Mouse (Mus musculus): Measurements from ENCODE around the gene Pelp1. TPM values are rescaled to one million over a fixed set of nuclear protein-coding genes. Genes with fewer than 3 reads are reported as not detected.
"Not testable (repeated sequence)": the region's sequence is repeated elsewhere in the genome, so short reads cannot be mapped to it uniquely, and the experiment has no call there.

The Pelp1 gene
- polyA plus RNA-seq, 1 experiment from 2014 or later, result 38.2 TPM

GRCm38 (mm10) chr11:70412591-70412990, 2.8 kb upstream of the Pelp1 start:
- 78% methylated on average over 5 of the region's 5 CpGs for WGBS
- Histone ChIP-seq H3K27ac (no peak overlapping the region), H3K4me3 (no peak overlapping the region), H3K4me2 (replicated peaks) (no peak overlapping the region), H3K9ac (no peak overlapping the region), H3K9me3 (no peaks in the 10 kb centered on the region), H3K36me3 (no peaks in the 10 kb centered on the region), H3K4me1 (peaks cover 15% of the 10 kb centered on the region), H3K27me3 (replicated peaks) (no peaks in the 10 kb centered on the region)
- ATAC-seq (ENCODE audit: low FRiP score, low read depth), result no peak

GRCm38 (mm10) chr11:70410297-70410643, 439 bp upstream of the Pelp1 start:
- Histone ChIP-seq H3K27ac (no peak overlapping the region), H3K36me3 (peaks cover 4% of the 10 kb centered on the region), H3K9ac (peak overlapping the region; percentile 98; the same call in 1 of the 2 replicates), H3K4me1 (peaks cover 15% of the 10 kb centered on the region), H3K4me2 (replicated peaks) (peak overlapping the region; percentile 86), H3K4me3 (peak overlapping the region; percentile 97), H3K9me3 (no peaks in the 10 kb centered on the region), H3K27me3 (replicated peaks) (no peaks in the 10 kb centered on the region)
- WGBS, result 63% methylated on average over 6 of the region's 6 CpGs
- 0 out of 2 replicates have a peak, but pooled peaks have one; percentile 4 for ATAC-seq (ENCODE audit: low FRiP score, low read depth)

GRCm38 (mm10) chr11:70403598-70403997, 6.2 kb downstream of the Pelp1 start:
- Histone ChIP-seq H3K4me2 (replicated peaks) (no peak overlapping the region), H3K27me3 (replicated peaks) (no peaks in the 10 kb centered on the region), H3K9me3 (no peaks in the 10 kb centered on the region), H3K4me1 (peaks cover 8% of the 10 kb centered on the region), H3K27ac (no peak overlapping the region), H3K4me3 (no peak overlapping the region), H3K9ac (0 out of 2 replicates have a peak overlapping the region, but pooled peaks have one; percentile 26), H3K36me3 (peaks cover 58% of the 10 kb centered on the region)
- 97% methylated on average over 2 of the region's 2 CpGs for WGBS
- no peak for ATAC-seq (ENCODE audit: low FRiP score, low read depth)

- no peak overlapping the region for H3K9ac ChIP-seq
- H3K9me3 ChIP-seq, result no peaks in the 10 kb centered on the region
- no peaks in the 10 kb centered on the region for H3K4me1 ChIP-seq
- 92% methylated on average over 5 of the region's 5 CpGs for WGBS
- H3K4me3 ChIP-seq, result no peak overlapping the region
- H3K4me2 ChIP-seq (replicated peaks), result no peak overlapping the region
- H3K27ac ChIP-seq, result no peak overlapping the region
- H3K27me3 ChIP-seq (replicated peaks), result no peaks in the 10 kb centered on the region
- peaks cover 36% of the 10 kb centered on the region for H3K36me3 ChIP-seq
- no peak for ATAC-seq (ENCODE audit: low FRiP score, low read depth)
Measured at GRCm38 (mm10) chr11:70389421-70389820, 20.4 kb downstream of the Pelp1 start.

- Histone ChIP-seq H3K4me1 (no peaks in the 10 kb centered on the region), H3K9ac (no peak overlapping the region), H3K9me3 (no peaks in the 10 kb centered on the region), H3K36me3 (peaks cover 19% of the 10 kb centered on the region), H3K4me3 (no peak overlapping the region), H3K27me3 (replicated peaks) (no peaks in the 10 kb centered on the region), H3K4me2 (replicated peaks) (no peak overlapping the region), H3K27ac (no peak overlapping the region)
- WGBS, result 90% methylated on average over 5 of the region's 5 CpGs
- ATAC-seq (ENCODE audit: low FRiP score, low read depth), result no peak
Measured at GRCm38 (mm10) chr11:70387436-70387835, 22.4 kb downstream of the Pelp1 start.

GRCm38 (mm10) chr11:70384136-70384535, 25.7 kb downstream of the Pelp1 start:
- peaks cover 7% of the 10 kb centered on the region; the same call in 1 of the 2 replicates for H3K36me3 ChIP-seq
- no peaks in the 10 kb centered on the region for H3K4me1 ChIP-seq
- H3K27ac ChIP-seq, result no peak overlapping the region
- H3K4me2 ChIP-seq (replicated peaks), result no peak overlapping the region
- no peak overlapping the region for H3K4me3 ChIP-seq
- H3K27me3 ChIP-seq (replicated peaks), result no peaks in the 10 kb centered on the region
- H3K9ac ChIP-seq, result no peak overlapping the region
- no peaks in the 10 kb centered on the region for H3K9me3 ChIP-seq
- ATAC-seq (ENCODE audit: low FRiP score, low read depth), result no peak
- 42% methylated on average over 3 of the region's 3 CpGs for WGBS

- H3K4me2 ChIP-seq (replicated peaks), result no peak overlapping the region
- H3K4me1 ChIP-seq, result no peaks in the 10 kb centered on the region
- no peaks in the 10 kb centered on the region for H3K27me3 ChIP-seq (replicated peaks)
- no peak for ATAC-seq (ENCODE audit: low FRiP score, low read depth)
- no peak overlapping the region for H3K9ac ChIP-seq
- WGBS, result 89% methylated on average over 2 of the region's 2 CpGs
- H3K27ac ChIP-seq, result no peak overlapping the region
- H3K9me3 ChIP-seq, result no peaks in the 10 kb centered on the region
- H3K36me3 ChIP-seq, result peaks cover 4% of the 10 kb centered on the region; the same call in 1 of the 2 replicates
- no peak overlapping the region for H3K4me3 ChIP-seq
Measured at GRCm38 (mm10) chr11:70381330-70381729, 28.5 kb downstream of the Pelp1 start.

- WGBS, result 94% methylated on average over 1 of the region's 1 CpGs
- Histone ChIP-seq H3K27me3 (replicated peaks) (no peaks in the 10 kb centered on the region), H3K9ac (no peak overlapping the region), H3K4me2 (replicated peaks) (no peak overlapping the region), H3K9me3 (no peaks in the 10 kb centered on the region), H3K36me3 (peaks cover 3% of the 10 kb centered on the region; the same call in 1 of the 2 replicates), H3K27ac (no peak overlapping the region), H3K4me3 (no peak overlapping the region), H3K4me1 (no peaks in the 10 kb centered on the region)
- no peak for ATAC-seq (ENCODE audit: low FRiP score, low read depth)
Measured at GRCm38 (mm10) chr11:70380478-70381005, 29.3 kb downstream of the Pelp1 start.

GRCm38 (mm10) chr11:70376054-70376453, 33.8 kb downstream of the Pelp1 start:
- no peaks in the 10 kb centered on the region for H3K27me3 ChIP-seq (replicated peaks)
- H3K4me1 ChIP-seq, result no peaks in the 10 kb centered on the region
- no peak for ATAC-seq (ENCODE audit: low FRiP score, low read depth)
- no peak overlapping the region for H3K27ac ChIP-seq
- no peaks in the 10 kb centered on the region for H3K9me3 ChIP-seq
- no peak overlapping the region for H3K9ac ChIP-seq
- no peak overlapping the region for H3K4me2 ChIP-seq (replicated peaks)
- WGBS, result 74% methylated on average over 6 of the region's 6 CpGs
- H3K36me3 ChIP-seq, result no peaks in the 10 kb centered on the region
- H3K4me3 ChIP-seq, result no peak overlapping the region

GRCm38 (mm10) chr11:70374302-70374701, 35.5 kb downstream of the Pelp1 start:
- H3K36me3 ChIP-seq, result no peaks in the 10 kb centered on the region
- H3K9me3 ChIP-seq, result no peaks in the 10 kb centered on the region
- no peaks in the 10 kb centered on the region for H3K4me1 ChIP-seq
- no peak overlapping the region for H3K4me3 ChIP-seq
- H3K27ac ChIP-seq, result no peak overlapping the region
- no peak overlapping the region for H3K4me2 ChIP-seq (replicated peaks)
- ATAC-seq (ENCODE audit: low FRiP score, low read depth), result no peak
- WGBS, result 80% methylated on average over 3 of the region's 3 CpGs
- no peak overlapping the region for H3K9ac ChIP-seq
- no peaks in the 10 kb centered on the region for H3K27me3 ChIP-seq (replicated peaks)

- Histone ChIP-seq H3K4me2 (replicated peaks) (no peak overlapping the region), H3K9ac (no peak overlapping the region), H3K27ac (no peak overlapping the region), H3K36me3 (no peaks in the 10 kb centered on the region), H3K4me1 (no peaks in the 10 kb centered on the region), H3K4me3 (no peak overlapping the region), H3K27me3 (replicated peaks) (no peaks in the 10 kb centered on the region), H3K9me3 (no peaks in the 10 kb centered on the region)
- no peak for ATAC-seq (ENCODE audit: low FRiP score, low read depth)
- 85% methylated on average over 7 of the region's 7 CpGs for WGBS
Measured at GRCm38 (mm10) chr11:70372849-70373557, 36.8 kb downstream of the Pelp1 start.

- H3K9me3 ChIP-seq, result no peaks in the 10 kb centered on the region
- no peaks in the 10 kb centered on the region for H3K27me3 ChIP-seq (replicated peaks)
- no peak overlapping the region for H3K9ac ChIP-seq
- H3K27ac ChIP-seq, result no peak overlapping the region
- no peak overlapping the region for H3K4me2 ChIP-seq (replicated peaks)
- H3K36me3 ChIP-seq, result no peaks in the 10 kb centered on the region
- ATAC-seq (ENCODE audit: low FRiP score, low read depth), result no peak
- H3K4me3 ChIP-seq, result no peak overlapping the region
- no peaks in the 10 kb centered on the region for H3K4me1 ChIP-seq
Measured at GRCm38 (mm10) chr11:70372396-70372795, 37.4 kb downstream of the Pelp1 start.

- not testable (repeated sequence) for H3K4me1 ChIP-seq; H3K9ac ChIP-seq; H3K36me3 ChIP-seq; ATAC-seq (ENCODE audit: low FRiP score, low read depth); H3K27ac ChIP-seq; H3K4me2 ChIP-seq (replicated peaks); H3K27me3 ChIP-seq (replicated peaks); H3K4me3 ChIP-seq; H3K9me3 ChIP-seq
- 80% methylated on average over 2 of the region's 2 CpGs for WGBS
Measured at GRCm38 (mm10) chr11:70368626-70369025, 41.2 kb downstream of the Pelp1 start.
